Mouse (Mus musculus) cerebellum, adult 9-11 months (tissue): ENCODE measurements around the gene Rasgrp4.

Source experiments
- DNase-seq: peaks from one replicate; pipeline ENCODE4 v3.0.0; 2022

Rasgrp4 gene

GRCm38 (mm10) chr7:29148771-29149170, 14.1 kb downstream of the Rasgrp4 start:
- no peak for DNase-seq

DNA sequence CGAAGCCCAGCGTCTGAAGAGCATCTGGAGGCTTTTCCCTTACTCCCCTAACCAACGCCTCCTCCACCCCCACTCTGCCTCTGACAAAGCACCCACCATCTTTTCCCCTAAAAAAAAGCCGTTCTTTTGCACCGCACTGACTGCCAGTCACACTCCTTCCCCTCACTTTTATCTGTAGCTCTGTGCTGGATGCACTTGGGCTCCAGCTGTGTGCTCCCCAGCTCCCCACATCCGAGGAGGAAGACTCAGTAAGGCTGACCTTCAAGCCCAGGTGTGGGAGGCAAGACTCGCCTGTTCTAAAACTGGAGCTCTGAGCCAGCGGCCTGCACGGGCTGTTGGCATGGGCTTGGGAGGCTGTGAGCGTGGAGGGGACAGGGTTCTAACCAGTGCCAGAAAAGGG, 16.8 kb downstream of the Rasgrp4 start:
- DNase-seq = no peak

- peak; percentile 51 for DNase-seq
Measured at GRCm38 (mm10) chr7:29154018-29154720, 19.5 kb downstream of the Rasgrp4 start.

- peak; percentile 94 for DNase-seq
Measured at GRCm38 (mm10) chr7:29155196-29155837, 20.7 kb downstream of the Rasgrp4 start.

DNA sequence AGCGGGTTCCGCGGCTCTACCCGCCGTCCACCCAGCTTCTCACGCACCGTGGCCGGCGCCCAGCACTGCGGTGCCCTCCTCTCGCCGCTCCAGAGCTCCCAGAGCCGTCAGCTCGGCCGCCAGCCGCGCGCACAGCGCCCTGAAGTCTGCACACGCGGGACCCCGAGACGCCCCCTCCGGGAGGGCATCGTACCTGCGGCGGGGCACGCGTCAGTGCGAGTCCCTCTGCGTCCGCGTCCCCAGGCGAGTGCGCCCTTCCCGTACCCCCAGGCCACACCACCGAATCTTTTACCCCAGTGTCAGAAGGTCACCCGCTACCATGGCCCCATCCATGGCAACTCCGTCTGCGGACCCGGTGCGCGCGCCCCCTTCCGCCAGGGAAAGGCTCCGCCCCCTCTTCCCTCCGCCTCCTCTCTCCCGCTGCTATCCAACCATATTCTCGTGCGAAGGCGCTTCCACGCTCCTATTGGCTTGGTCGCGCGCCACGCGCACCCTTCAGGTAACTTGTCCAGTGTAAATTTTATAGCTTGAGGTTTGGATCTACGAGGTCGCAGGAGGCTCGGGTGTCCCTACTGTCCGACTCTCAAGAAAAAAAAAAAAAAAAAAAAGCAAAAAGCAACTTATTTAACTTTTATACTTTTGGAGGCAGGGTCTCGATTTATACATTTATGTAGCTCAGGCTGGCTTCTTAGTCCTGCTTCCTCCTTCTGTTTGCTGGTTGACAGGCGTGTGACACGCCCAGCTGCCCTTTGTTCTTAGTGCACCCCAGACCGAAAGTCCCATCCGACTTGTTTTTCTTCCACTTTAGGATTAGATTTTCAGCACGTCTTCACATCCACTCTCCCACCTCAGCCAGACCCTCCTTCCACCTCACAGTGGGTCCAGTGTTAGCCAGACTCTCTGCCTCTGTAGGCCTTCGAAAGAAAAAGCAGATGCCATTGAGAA, 21.5 kb downstream of the Rasgrp4 start, which contains the start of gene Fam98c:
Fam98c (minus strand) TSS at position 397 of the 945 bp plus-strand sequence.
- DNase-seq = peak; percentile 91

DNA sequence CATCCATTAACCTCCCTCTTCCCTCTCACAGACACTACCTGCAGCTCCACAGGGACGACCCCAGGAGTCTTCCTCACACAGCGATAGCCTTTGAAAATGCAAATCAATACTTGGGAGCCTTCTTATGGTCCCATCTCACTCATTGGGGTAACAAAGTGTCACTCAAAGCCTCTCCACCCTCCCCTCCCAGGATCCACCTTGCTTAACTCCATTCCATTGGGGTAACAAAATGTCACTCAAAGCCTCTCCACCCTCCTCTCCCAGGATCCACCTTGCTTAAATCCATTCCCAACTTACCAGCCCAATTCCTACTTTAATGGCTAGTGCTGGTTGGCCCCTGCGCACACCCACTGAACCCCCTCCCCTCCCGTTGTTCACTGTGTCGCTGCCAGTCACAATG, 23.6 kb downstream of the Rasgrp4 start:
- DNase-seq = no peak

DNA sequence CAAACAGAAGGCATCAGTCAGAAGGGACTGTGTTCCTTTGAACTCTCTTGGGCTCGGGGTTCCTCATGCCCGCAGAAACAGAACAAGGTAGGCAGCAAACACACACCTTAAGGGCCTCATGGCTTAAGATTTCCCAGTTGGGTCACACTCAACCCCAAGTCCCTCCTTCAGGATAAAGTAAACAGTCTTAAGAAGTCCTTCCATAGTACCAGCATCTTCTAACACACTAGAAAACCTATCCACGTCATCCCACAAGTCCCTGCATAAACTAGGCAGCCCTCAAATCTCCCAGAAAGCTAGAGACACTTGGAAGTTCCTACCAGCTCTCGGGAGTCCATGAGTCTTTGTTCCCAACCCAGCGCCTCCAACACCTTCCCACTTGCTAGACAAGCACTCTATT, 27.6 kb downstream of the Rasgrp4 start:
- no peak for DNase-seq

- no peak for DNase-seq
Measured at GRCm38 (mm10) chr7:29162750-29163525, 28.3 kb downstream of the Rasgrp4 start.

DNA sequence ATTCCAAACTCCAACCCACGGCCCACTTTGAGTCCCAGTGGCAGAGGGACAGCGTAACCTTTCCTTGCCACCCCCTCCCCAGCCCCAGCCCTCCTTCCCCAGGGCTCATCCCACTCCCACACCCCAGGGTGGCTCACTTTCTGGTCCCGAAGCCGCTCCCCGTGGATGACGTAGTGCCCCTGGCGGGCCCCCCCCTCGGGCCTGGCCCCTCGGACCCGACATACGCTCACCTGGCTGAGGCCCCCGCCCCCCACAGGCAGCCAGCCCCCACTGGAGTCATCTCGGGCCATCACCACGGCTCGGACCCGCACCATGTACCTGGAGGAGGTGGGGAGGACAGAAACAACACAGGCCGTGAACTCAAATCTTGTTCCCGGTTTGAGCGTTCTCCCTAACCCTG, 33.0 kb downstream of the Rasgrp4 start:
- DNase-seq = peak; percentile 50

GRCm38 (mm10) chr7:29168121-29168695, 33.6 kb downstream of the Rasgrp4 start:
- DNase-seq = peak; percentile 56

GRCm38 (mm10) chr7:29168791-29169230, 34.2 kb downstream of the Rasgrp4 start:
- peak; percentile 76 for DNase-seq

DNA sequence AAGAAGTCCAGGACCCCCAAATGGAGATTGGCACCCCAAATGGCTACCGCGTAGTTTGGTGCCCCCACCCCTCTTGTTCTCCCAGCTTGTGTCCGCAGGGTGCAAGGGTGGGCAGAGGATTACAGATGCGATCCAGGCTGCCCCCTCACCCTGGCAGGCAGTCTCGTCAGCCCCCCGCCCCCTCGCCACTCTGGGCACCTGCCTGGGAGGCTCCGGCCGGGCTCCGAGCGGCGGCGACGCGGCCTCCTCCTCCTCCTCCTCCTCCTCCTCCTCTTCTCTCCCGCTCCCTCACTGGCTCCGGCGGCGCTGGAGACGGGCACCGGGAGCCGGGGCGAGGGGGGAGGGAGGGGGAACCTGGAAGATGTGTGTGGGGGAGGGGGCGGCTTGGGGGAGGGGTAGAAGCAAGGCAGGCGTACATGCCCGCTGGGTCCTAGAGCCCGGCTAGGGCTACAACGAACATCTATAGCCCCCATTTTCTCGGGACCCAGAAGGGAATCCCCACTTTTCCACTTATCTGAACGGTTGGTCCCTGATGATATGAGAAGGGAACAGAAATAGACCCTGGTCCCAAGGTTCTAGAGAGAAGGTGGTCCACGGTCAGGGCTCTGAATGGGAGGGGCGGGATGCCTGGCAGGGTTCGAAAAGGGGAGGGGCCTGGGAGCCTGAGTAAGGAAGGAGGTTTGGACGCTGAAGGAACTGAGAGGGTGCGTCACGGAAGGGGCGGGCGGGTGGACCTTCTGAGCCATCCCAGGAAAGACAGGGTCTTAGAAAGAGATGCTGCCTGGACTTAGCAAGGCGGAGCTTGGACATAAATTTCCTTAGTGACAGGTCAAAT, 34.8 kb downstream of the Rasgrp4 start:
- DNase-seq = peak; percentile 87

DNA sequence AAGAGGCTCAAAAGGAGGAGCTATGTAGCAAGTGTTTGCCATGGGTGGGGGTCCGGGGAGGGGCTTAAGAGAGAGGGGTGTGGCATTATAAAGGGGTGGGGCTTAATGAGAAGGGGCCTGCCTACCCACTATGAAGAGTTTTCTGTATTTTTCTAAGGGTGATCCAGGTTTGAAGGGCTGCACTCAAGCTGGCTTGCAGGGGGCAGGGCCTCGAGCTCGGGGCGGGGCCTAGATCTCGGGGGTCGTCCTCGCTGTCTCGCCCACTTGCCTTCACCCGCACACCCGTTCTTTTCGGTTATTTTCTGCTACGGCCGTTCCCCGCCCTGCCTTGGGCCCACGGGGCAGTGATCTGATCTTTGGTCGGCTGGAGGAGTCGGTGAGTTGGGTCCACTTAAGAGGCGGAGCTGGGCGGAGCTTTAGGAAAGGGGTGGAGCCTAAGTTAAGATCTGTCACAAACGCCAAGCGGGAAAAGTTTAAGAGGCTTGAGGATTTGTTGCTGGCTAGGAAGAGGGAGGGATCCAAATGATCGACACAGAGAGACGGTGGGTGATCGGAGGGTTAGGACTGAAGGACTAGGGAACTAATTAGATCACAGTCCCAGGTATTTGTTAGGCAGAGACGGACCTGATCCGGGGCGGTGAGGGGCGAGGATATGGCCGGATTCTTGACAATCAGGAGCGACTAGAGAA, 35.6 kb downstream of the Rasgrp4 start, which contains the start of the genes Ggn and Spred3:
Ggn (plus strand) TSS at position 145 of the 689 bp plus-strand sequence.
Spred3 (minus strand) TSS at position 346 of the 689 bp plus-strand sequence.
- DNase-seq = peak; percentile 81

DNA sequence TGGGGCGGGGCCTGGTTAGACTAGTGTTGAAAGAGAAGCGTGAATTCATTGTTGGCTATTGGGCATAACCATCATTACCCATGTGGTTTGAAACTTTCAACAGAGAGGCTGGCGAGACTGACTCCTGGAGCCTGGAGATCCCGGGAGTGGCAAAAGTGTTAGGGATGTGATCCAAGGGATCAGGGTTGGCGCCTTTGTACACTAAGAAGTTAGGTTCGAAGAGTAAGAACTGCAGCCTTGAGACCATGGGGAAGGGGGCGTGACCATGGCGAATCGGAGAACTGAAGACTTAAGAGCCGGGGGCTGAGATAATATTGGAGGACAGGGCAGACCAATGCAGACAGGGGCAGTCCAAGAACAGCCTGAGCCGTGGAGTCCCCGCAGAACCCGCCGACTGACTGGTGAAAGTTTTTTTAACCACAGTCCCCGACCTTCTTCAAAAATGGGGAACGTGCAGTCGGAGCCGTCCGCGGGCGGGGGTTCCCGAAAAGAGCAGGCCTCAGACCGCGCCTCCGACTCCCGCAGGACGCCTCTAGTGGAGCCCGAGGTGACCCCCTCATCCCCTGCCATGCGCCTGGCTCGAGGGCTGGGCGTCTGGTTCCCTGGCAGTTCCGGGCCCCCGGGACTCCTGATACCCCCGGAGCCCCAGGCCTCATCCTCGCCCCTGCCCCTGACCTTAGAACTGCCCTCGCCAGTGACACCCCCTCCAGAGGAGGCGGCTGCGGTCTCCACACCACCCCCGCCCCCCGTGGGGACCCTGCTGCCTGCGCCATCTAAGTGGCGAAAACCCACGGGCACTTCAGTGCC, 36.3 kb downstream of the Rasgrp4 start:
- DNase-seq = peak; percentile 53

- DNase-seq = no peak
Measured at GRCm38 (mm10) chr7:29171562-29172097, 37.0 kb downstream of the Rasgrp4 start.

DNA sequence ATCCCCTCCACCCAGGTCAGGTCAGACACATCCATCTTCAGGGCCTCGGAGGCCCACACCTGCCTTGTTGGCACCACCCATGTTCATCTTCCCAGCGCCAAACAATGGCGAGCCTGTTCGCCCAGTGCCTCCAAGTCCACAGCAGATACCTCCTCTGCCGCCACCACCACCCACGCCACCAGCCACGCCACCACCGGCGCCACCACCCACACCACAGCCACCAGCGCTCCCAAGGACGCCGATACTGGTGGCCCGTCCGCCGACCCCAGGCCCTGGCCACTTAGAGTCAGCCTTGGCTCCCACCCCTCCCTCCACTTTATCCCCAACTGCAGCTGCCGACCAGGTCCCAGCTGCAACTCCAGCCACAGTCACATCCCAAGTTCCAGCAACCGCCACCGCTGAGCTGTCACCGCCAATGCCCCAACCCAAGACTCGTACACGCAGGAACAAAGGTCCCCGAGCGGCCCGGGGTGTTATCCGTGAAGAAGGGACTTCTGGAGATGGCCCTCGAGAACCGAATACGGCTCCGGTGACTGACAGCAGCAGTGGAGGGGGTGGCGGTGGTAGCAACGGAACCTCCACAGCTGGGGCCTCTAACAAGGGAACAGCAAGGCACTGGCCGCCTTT, 37.9 kb downstream of the Rasgrp4 start:
- peak; percentile 26 for DNase-seq

DNA sequence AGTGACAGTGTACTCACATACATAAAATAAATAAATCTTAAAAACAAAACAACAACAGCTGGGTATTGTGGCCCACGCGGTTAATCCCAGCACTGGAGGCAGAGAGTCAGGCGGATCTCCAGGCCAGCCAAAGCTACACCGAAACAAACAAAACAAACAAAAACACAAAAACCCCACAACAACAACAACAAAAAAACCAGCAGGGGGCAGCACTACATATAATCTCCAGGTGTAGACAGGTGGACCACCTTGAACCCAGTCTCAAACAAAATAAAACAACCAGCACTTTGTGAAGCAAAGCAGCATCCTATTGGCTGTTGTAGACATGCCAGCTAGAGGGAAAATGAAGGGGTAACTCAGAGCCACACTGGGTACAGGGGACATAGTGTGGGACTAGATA, 43.5 kb downstream of the Rasgrp4 start:
- DNase-seq = peak; percentile 41

DNA sequence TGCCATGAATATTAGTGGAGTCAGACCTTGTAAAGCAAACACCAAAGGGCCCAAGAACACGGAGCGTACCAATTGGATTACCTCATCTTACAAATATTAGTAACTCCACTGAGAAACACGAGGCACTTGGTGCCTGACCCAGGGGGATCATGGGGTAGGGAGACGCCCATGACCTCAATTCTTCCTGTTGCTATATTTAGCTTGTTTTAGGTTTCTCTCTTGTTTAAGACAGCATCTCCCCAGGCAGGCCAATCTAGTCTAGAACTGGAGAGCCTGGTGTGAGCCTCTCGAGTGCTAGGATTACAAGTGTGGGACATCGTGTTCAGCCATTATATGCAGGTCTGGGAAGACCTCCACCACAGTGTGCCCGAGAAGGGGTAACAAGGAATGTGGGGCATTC, 44.7 kb downstream of the Rasgrp4 start:
- DNase-seq = peak; percentile 32
